Comparison of ENCODE assay signal across 12 mouse cellular contexts in the genomic region with DNA sequence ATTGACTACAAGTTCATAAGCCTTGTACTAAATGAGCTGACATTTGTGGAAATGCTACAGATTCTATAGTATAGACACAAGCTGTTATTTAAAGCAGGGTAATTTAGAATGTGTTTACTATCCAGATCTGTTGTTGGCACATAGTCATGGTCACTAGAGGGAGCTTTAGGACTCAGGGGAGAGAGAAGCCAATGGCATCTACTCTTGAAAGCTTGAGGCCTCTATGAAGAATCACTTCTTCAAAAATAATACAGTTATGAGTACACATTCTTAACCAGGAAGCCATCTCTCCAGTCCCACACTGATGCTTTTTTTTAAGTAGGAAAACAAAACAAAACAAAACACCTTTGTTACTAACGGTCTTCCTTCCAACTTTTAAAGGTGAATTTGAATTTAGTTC. TPM values are rescaled to one million over a fixed set of nuclear protein-coding genes. Genes with fewer than 3 reads are reported as not detected.
DNase-seq lines count a peak whose midpoint lies in the region; ATAC-seq and TF ChIP-seq lines count a peak whose summit lies in the region.
"Had no signal": no experiment of that assay in that cellular context is flagged by ENCODE, and none has a peak within 500 bp of the region (broad histone marks: within the 10 kb centered on the region; RNA-seq: fewer than 3 reads in every experiment).

No protein-coding gene starts in this region.

- no peak overlapping the region for H3K9ac ChIP-seq in heart, embryonic 12.5 days
- H3K9ac ChIP-seq: embryonic facial prominence, embryonic 13.5 days; forebrain, embryonic 13.5 days; limb, embryonic 12.5 days had no signal

- no peak overlapping the region for H3K4me3 ChIP-seq in heart, embryonic 12.5 days
- no peak overlapping the region for H3K4me3 ChIP-seq in left cerebral cortex, adult 2 months
- H3K4me3 ChIP-seq: embryonic facial prominence, embryonic 13.5 days; forebrain, embryonic 13.5 days; limb, embryonic 12.5 days had no signal

- no peak for ATAC-seq in heart, embryonic 12.5 days (ENCODE audit: insufficient number of reproducible peaks, low FRiP score)
- ATAC-seq: forebrain, embryonic 13.5 days had no signal

- TF ChIP-seq CTCF in left cerebral cortex, adult 2 months (IDR thresholded peaks at IDR 0.05), result peak; percentile 41

- peak; percentile 26 to 42 for DNase-seq in heart, adult 18-20 months
- DNase-seq in left cerebral cortex, adult 2 months (ENCODE audit: extremely low spot score in 1 of 2, low spot score in 2 of 2), result no peak
- no peak for DNase-seq in left cerebral cortex, postnatal 14 days (ENCODE audit: low spot score in 2 of 2)
- DNase-seq in A20 (ENCODE audit: low read depth, low spot score), result peak; percentile 54
- peak; percentile 65 for DNase-seq in NIH3T3 (ENCODE audit: low read depth)
- DNase-seq in right cerebral cortex, postnatal 4 days, result no peak
- DNase-seq in retina, embryonic 14.5 days (ENCODE audit: low spot score), result no peak
- DNase-seq: retina, postnatal 1 day had no signal

- 92% methylated on average over 1 of the region's 1 CpGs for WGBS in heart, embryonic 12.5 days

- peaks cover 9% of the 10 kb centered on the region; the same call in 1 of the 2 replicates for H3K9me3 ChIP-seq in heart, embryonic 12.5 days (replicated peaks)
- H3K9me3 ChIP-seq: embryonic facial prominence, embryonic 13.5 days; forebrain, embryonic 13.5 days; limb, embryonic 12.5 days had no signal

- no peaks in the 10 kb centered on the region for H3K27me3 ChIP-seq in heart, embryonic 12.5 days (replicated peaks)
- H3K27me3 ChIP-seq: embryonic facial prominence, embryonic 13.5 days; forebrain, embryonic 13.5 days; limb, embryonic 12.5 days had no signal

- intact Hi-C loops in left cerebral cortex, adult 2 months (cut with DNase I), result loop anchor here (5.0 kb wide), 1 partner anchor 144 kb away; no protein-coding TSS in a partner anchor
- intact Hi-C loops in left cerebral cortex, postnatal 14 days (cut with DNase I), result loop anchor here (5.0 kb wide), 1 partner anchor 144 kb away; no protein-coding TSS in a partner anchor

- no peak overlapping the region for H3K27ac ChIP-seq in heart, embryonic 12.5 days (ENCODE audit: poor library complexity, severe bottlenecking)
- no peak overlapping the region for H3K27ac ChIP-seq in left cerebral cortex, adult 2 months
- H3K27ac ChIP-seq: embryonic facial prominence, embryonic 13.5 days; forebrain, embryonic 13.5 days; limb, embryonic 12.5 days had no signal

- H3K4me1 ChIP-seq in heart, embryonic 12.5 days (replicated peaks), result no peaks in the 10 kb centered on the region
- H3K4me1 ChIP-seq: embryonic facial prominence, embryonic 13.5 days; forebrain, embryonic 13.5 days; limb, embryonic 12.5 days had no signal

- H3K36me3 ChIP-seq in heart, embryonic 12.5 days, result 0 out of 2 replicates have a peak, but pooled peaks cover 2% of the 10 kb centered on the region
- H3K36me3 ChIP-seq: embryonic facial prominence, embryonic 13.5 days; limb, embryonic 12.5 days had no signal

- no peak overlapping the region for H3K4me2 ChIP-seq in heart, embryonic 12.5 days
- H3K4me2 ChIP-seq: embryonic facial prominence, embryonic 13.5 days; forebrain, embryonic 13.5 days; limb, embryonic 12.5 days had no signal

RNA-seq across cellular contexts. Expression of a gene that starts 45.5 kb away (rescaled TPM):
- 1 to 10 TPM; 3.8 to 4.1 TPM for total RNA-seq in heart, adult 18-20 months (2021)
- 28.7 and 32.3 TPM in 2 replicates for polyA plus RNA-seq in heart, embryonic 12.5 days (2016; fragmentation: Nextera tagmentation; extraction: Ambion mirVana)
- total RNA-seq in left cerebral cortex, adult 2 months (2021), result 10 to 100 TPM; 11.9 to 13.3 TPM
- total RNA-seq in left cerebral cortex, postnatal 14 days (2021), result 10 to 100 TPM; 14.9 to 18.5 TPM

Comparison
In these comparisons a context has a peak if more than half of its experiments do, and no peak if none do; other contexts are left out.
1. DNase-seq: peak in heart, adult 18-20 months (2 of 2), A20 (single experiment) and NIH3T3 (single experiment); none in left cerebral cortex, adult 2 months (0 of 2), left cerebral cortex, postnatal 14 days (0 of 2), right cerebral cortex, postnatal 4 days (single experiment) and retina, embryonic 14.5 days (single experiment).